Mouse (Mus musculus): ENCODE data around the gene Ddx23.

GRCm38 (mm10) chr15:98640157-98640556 is 22.5 kb downstream of the Ddx23 start:
- TF ChIP-seq CTCF (IDR thresholded peaks at IDR 0.05; ENCODE audit: extremely low read depth, insufficient read depth, insufficient read length, insufficient replicate concordance) (no peak), POLR2A (IDR thresholded peaks at IDR 0.05; ENCODE audit: low read depth, low read length) (no peak)

Measured in spleen, adult 2 months (tissue).